Mouse (Mus musculus) bone marrow macrophage, adult 2 months (primary cell): Measurements from ENCODE around the gene Lmbrd1.

Experiments
- CTCF ChIP-seq: IDR thresholded peaks from 2 replicates; pipeline ENCODE4 v1.5.1; 2012; ENCODE audit warnings: low read depth, mild to moderate bottlenecking, low read length, moderate library complexity
- POLR2A ChIP-seq: IDR thresholded peaks from 2 replicates; pipeline ENCODE4 v1.6.1; 2012; ENCODE audit warnings: mild to moderate bottlenecking, low read depth, low read length, borderline replicate concordance

DNA sequence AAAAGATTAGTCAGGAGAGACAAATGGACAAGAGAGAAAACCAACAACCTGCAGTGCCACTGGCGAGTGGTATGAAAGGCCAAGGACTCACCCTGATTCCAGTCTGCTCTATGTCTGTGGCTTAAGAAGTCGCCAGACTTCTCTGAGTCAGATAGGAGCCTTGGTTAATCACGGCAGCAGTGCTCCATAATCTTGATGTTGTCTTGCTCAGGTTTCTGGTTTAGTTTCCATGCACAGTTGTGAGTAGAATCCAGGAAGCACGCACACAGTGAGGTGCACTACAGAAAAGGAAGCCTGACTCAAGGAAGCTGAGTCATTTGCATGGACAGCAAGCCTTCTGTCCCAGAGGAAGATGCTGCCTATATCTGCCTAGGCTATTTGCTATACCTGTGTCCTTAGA, 37.9 kb downstream of the Lmbrd1 start:
- TF ChIP-seq POLR2A, result no peak
- no peak for TF ChIP-seq CTCF
